Mouse (Mus musculus) CH12.LX (cell line): ENCODE measurements around the gene Slc6a16. TPM values are rescaled to one million over a fixed set of nuclear protein-coding genes. Genes with fewer than 3 reads are reported as not detected.
A peak's percentile ranks its signal among the peaks of the same experiment; 100 is the strongest.

Source experiments
- DNase-seq: peaks from one replicate; pipeline ENCODE4 v3.0.0-alpha.2; 2013; ENCODE audit errors: extremely low read depth
- H3K27ac ChIP-seq: 2 replicates; pipeline ENCODE4 v1.5.1; 2012; ENCODE audit warnings: low read depth, mild to moderate bottlenecking, control low read depth, moderate library complexity; ENCODE audit not compliant: insufficient read depth
- H3K27me3 ChIP-seq: replicated peaks from 2 replicates; pipeline ENCODE3; 2012; ENCODE audit warnings: inconsistent platforms
- H3K36me3 ChIP-seq, 2 experiments: replicated peaks in 1 of 2; 2 replicates each; pipeline versions ENCODE3 to v1.6.1; 2012; ENCODE audit warnings: inconsistent platforms in 1 of 2, low read length in 1 of 2, mild to moderate bottlenecking in 1 of 2, mixed read lengths in 1 of 2, moderate library complexity in 1 of 2; ENCODE audit not compliant: control insufficient read depth in 1 of 2, insufficient read depth in 1 of 2
- H3K4me1 ChIP-seq, 2 experiments: 2 replicates each; pipeline ENCODE4 v1.6.1; 2012; ENCODE audit warnings: inconsistent platforms in 1 of 2, moderate library complexity in 1 of 2; ENCODE audit not compliant: insufficient read depth in 2 of 2, control insufficient read depth in 1 of 2
- H3K4me2 ChIP-seq: 2 replicates; pipeline ENCODE4 v1.6.1; 2012; ENCODE audit warnings: low read depth, mild to moderate bottlenecking, control low read depth; ENCODE audit not compliant: poor library complexity, insufficient read depth, severe bottlenecking
- H3K4me3 ChIP-seq, 3 experiments: fragments of 150-350 bp in 1 of 3; sonication (generic) in 1 of 3; replicated peaks in 1 of 3; 2 replicates each; pipeline versions ENCODE3 to v1.5.1; 2011 to 2012; ENCODE audit warnings: low read depth in 2 of 3, low read length in 2 of 3, mild to moderate bottlenecking in 2 of 3, moderate library complexity in 2 of 3, control low read depth in 1 of 3, improper control_type of control experiment in 1 of 3, inconsistent platforms in 1 of 3, mixed read lengths in 1 of 3; ENCODE audit not compliant: poor library complexity in 1 of 3
- H3K79me2 ChIP-seq: replicated peaks from 2 replicates; pipeline ENCODE4 v1.6.1; 2012; ENCODE audit warnings: mild to moderate bottlenecking, moderate library complexity; ENCODE audit not compliant: control insufficient read depth, poor library complexity, insufficient read depth, severe bottlenecking; ENCODE audit errors: extremely low read depth
- H3K9ac ChIP-seq: 2 replicates; pipeline ENCODE4 v1.6.1; 2012; ENCODE audit warnings: low read depth, mild to moderate bottlenecking, control low read depth, moderate library complexity; ENCODE audit not compliant: insufficient read depth
- H3K9me3 ChIP-seq: replicated peaks from 2 replicates; pipeline ENCODE3; 2012; ENCODE audit warnings: low read length, inconsistent platforms, mixed read lengths
- BHLHE40 ChIP-seq: IDR thresholded peaks from 2 replicates; pipeline ENCODE4 v1.6.1; 2011; ENCODE audit warnings: mild to moderate bottlenecking, low read depth, low read length, improper control_type of control experiment
- CHD2 ChIP-seq: IDR thresholded peaks from 2 replicates; pipeline ENCODE4 v1.6.1; 2011; ENCODE audit warnings: low read length, improper control_type of control experiment
- CTCF ChIP-seq, 2 experiments: IDR thresholded peaks in 1 of 2; conservative IDR thresholded peaks in 1 of 2; 2 replicates each; pipeline ENCODE4 v1.5.1; 2011 to 2012; ENCODE audit warnings: low read depth in 2 of 2, low read length in 2 of 2, improper control_type of control experiment in 1 of 2, inconsistent platforms in 1 of 2, mild to moderate bottlenecking in 1 of 2, moderate library complexity in 1 of 2
- E2F4 ChIP-seq: IDR thresholded peaks from 2 replicates; pipeline ENCODE4 v1.6.1; 2011; ENCODE audit warnings: low read depth, low read length, improper control_type of control experiment; ENCODE audit not compliant: insufficient replicate concordance
- JUN ChIP-seq: IDR thresholded peaks from 2 replicates; pipeline ENCODE4 v1.6.1; 2011; ENCODE audit warnings: low read depth, mild to moderate bottlenecking, low read length, improper control_type of control experiment, moderate library complexity; ENCODE audit not compliant: insufficient read depth
- JUND ChIP-seq: conservative IDR thresholded peaks from 2 replicates; pipeline ENCODE4 v1.6.1; 2011; ENCODE audit warnings: low read depth, low read length, improper control_type of control experiment
- MAX ChIP-seq: IDR thresholded peaks from 2 replicates; pipeline ENCODE4 v1.6.1; 2011; ENCODE audit warnings: low read length, improper control_type of control experiment
- MXI1 ChIP-seq: IDR thresholded peaks from 2 replicates; pipeline ENCODE4 v1.6.1; 2011; ENCODE audit warnings: mild to moderate bottlenecking, low read depth, low read length, improper control_type of control experiment
- MYC ChIP-seq: IDR thresholded peaks from 2 replicates; pipeline ENCODE4 v1.6.1; 2011; ENCODE audit warnings: low read depth, mild to moderate bottlenecking, improper control_type of control experiment, low read length
- NELFE ChIP-seq: IDR thresholded peaks from 2 replicates; pipeline ENCODE4 v1.6.1; 2011; ENCODE audit warnings: low read depth, low read length, improper control_type of control experiment
- NRF1 ChIP-seq: IDR thresholded peaks from 2 replicates; pipeline ENCODE4 v1.6.1; 2014; ENCODE audit warnings: low read depth, mild to moderate bottlenecking, inconsistent platforms, low read length, improper control_type of control experiment, moderate library complexity
- POLR2A ChIP-seq: IDR thresholded peaks from 2 replicates; pipeline ENCODE4 v1.6.1; 2011; ENCODE audit warnings: low read depth, mild to moderate bottlenecking, improper control_type of control experiment, low read length
- POLR2AphosphoS2 ChIP-seq: IDR thresholded peaks from 2 replicates; pipeline ENCODE4 v1.6.1; 2011; ENCODE audit warnings: low read depth, low read length, improper control_type of control experiment
- SIN3A ChIP-seq: IDR thresholded peaks from 2 replicates; pipeline ENCODE4 v1.6.1; 2012; ENCODE audit warnings: low read length, improper control_type of control experiment, inconsistent platforms
- TCF12 ChIP-seq: IDR thresholded peaks from 2 replicates; pipeline ENCODE4 v1.6.1; 2014; ENCODE audit warnings: low read depth, mild to moderate bottlenecking, inconsistent platforms, low read length, improper control_type of control experiment
- USF2 ChIP-seq: conservative IDR thresholded peaks from 2 replicates; pipeline ENCODE4 v1.6.1; 2011; ENCODE audit warnings: low read depth, low read length, improper control_type of control experiment
- ZNF384 ChIP-seq: IDR thresholded peaks from 2 replicates; pipeline ENCODE4 v1.6.1; 2012; ENCODE audit warnings: low read depth, low read length, improper control_type of control experiment, inconsistent platforms
- dilution Hi-C: fragments of 300-500 bp; cut with MboI; formaldehyde crosslinking; loops from 2 replicates; pipeline ENCODE4 v1.14.3; 2020; ENCODE audit warnings: low sequenced_read_pairs; ENCODE audit not compliant: extremely low pct_unique_long_range_greater_than_20kb, extremely low pct_ligation_motif_present
- in situ Hi-C: fragments of 300-500 bp; cut with MboI; formaldehyde crosslinking; loops from 3 replicates; pipeline ENCODE4 v1.14.3; 2019; ENCODE audit warnings: low sequenced_read_pairs, low pct_ligation_motif_present, low pct_unique_long_range_greater_than_20kb, mixed read lengths
- polyA plus RNA-seq: library from polyadenylated mRNA; unstranded; fragments of >175 nt; gene quantifications from 2 replicates; pipeline ENCODE4 v1.2.1, GENCODE M21; 2012; ENCODE audit warnings: low read depth; ENCODE audit not compliant: insufficient read length
- total RNA-seq, 2 experiments: library from RNA; depleted of rRNA; stranded (reverse); fragments of 300-350 nt in 1 of 2; fragments of >200 nt in 1 of 2; gene quantifications; 2 replicates each; pipeline ENCODE4 v1.2.3; 2012 to 2014

Slc6a16 gene
- total and polyA plus RNA-seq, 3 experiments = 0.08 to 0.37 (median 0.13) TPM

GRCm38 (mm10) chr7:45204380-45205143 lies 36.3 kb upstream of the Slc6a16 start, which contains the start of gene Ccdc155:
Ccdc155 (minus strand) TSS chr7:45204892.
- no peak within 1 kb of the TSS; the same call in 1 of the 2 replicates for H3K9ac ChIP-seq
- in situ Hi-C loops = no loop called here
- TF ChIP-seq MXI1 (0 out of 2 replicates have a peak, but pooled peaks have one; percentile 31), MAX (peak; percentile 75), SIN3A (no peak), NELFE (no peak), NRF1 (peak; percentile 94), E2F4 (peak; percentile 75; the same call in 1 of the 2 replicates), POLR2A (peak; percentile 39; the same call in 1 of the 2 replicates)
- H3K4me2 ChIP-seq = peak within 1 kb of the TSS; percentile 35; the same call in 1 of the 2 replicates
- H3K36me3 ChIP-seq = no peaks in the 10 kb centered on the region
- dilution Hi-C loops = no loop called here
- H3K4me1 ChIP-seq = peaks cover 2 to 13% of the 10 kb centered on the region in 2 experiments; a peak in 3 of 4 replicates
- peak within 1 kb of the TSS in 1 of 3 experiments; percentile 31 for H3K4me3 ChIP-seq
- H3K27me3 ChIP-seq = peaks cover 28% of the 10 kb centered on the region
- peaks cover 14% of the 10 kb centered on the region for H3K9me3 ChIP-seq
- peak; percentile 39 for DNase-seq
- H3K79me2 ChIP-seq = no peaks in the 10 kb centered on the region
- no peak within 1 kb of the TSS for H3K27ac ChIP-seq

GRCm38 (mm10) chr7:45208260-45208659 lies 32.6 kb upstream of the Slc6a16 start:
- no peak overlapping the region for H3K27ac ChIP-seq
- H3K79me2 ChIP-seq = no peaks in the 10 kb centered on the region
- H3K9me3 ChIP-seq = peaks cover 14% of the 10 kb centered on the region
- no peak overlapping the region for H3K9ac ChIP-seq
- no peaks in the 10 kb centered on the region for H3K36me3 ChIP-seq
- H3K4me3 ChIP-seq = no peak overlapping the region
- no peak for DNase-seq
- dilution Hi-C loops = no loop called here
- TF ChIP-seq TCF12 (no peak), MYC (no peak), CTCF (conservative IDR thresholded peaks at IDR 0.05 in 1 of 2, IDR thresholded peaks at IDR 0.05 in 1 of 2; ENCODE audit: low read depth in 2 of 2, low read length in 2 of 2) (0 out of 4 replicates have a peak, but pooled peaks of 1 of the 2 experiments have one; percentile 9), JUND (no peak), USF2 (no peak), ZNF384 (peak; percentile 29; the same call in 1 of the 2 replicates), POLR2AphosphoS2 (no peak), BHLHE40 (no peak), JUN (no peak), CHD2 (no peak)
- in situ Hi-C loops = no loop called here
- H3K4me1 ChIP-seq = peaks cover 5 to 29% of the 10 kb centered on the region in 2 experiments; a peak in 3 of 4 replicates
- H3K27me3 ChIP-seq = peaks cover 27% of the 10 kb centered on the region
- no peak overlapping the region for H3K4me2 ChIP-seq
